Mouse (Mus musculus) macrophage (primary cell): Measurements from ENCODE around the gene Lrrc1. TPM values are rescaled to one million over a fixed set of nuclear protein-coding genes. Genes with fewer than 3 reads are reported as not detected.

Experiments
- H3K27ac ChIP-seq: fragments of 350-480 bp; formaldehyde crosslinking; 2 replicates; pipeline ENCODE4 v1.9.0; 2021
- H3K36me3 ChIP-seq: fragments of 350-480 bp; formaldehyde crosslinking; 2 replicates; pipeline ENCODE4 v1.9.0; 2021; ENCODE audit errors: inconsistent target
- H3K4me3 ChIP-seq: fragments of 350-480 bp; formaldehyde crosslinking; 2 replicates; pipeline ENCODE4 v1.9.0; 2021; ENCODE audit errors: inconsistent target
- H3K79me2 ChIP-seq: fragments of 350-480 bp; formaldehyde crosslinking; 2 replicates; pipeline ENCODE4 v1.9.0; 2021; ENCODE audit errors: inconsistent target
- WGBS: methylation state at CpG from one replicate; pipeline ENCODE4 v1.1.7; 2026; ENCODE audit warnings: inconsistent platforms; ENCODE audit not compliant: missing documents; 5-methylcytosine and 5-hydroxymethylcytosine counted together
- polyA plus RNA-seq: library from polyadenylated mRNA; stranded (reverse); fragments of 250-400 nt; gene quantifications from 3 replicates; pipeline ENCODE4 v1.2.4, GENCODE M21; 2018; ENCODE audit warnings: inconsistent platforms

The Lrrc1 gene
- polyA plus RNA-seq, 1 experiment from 2014 or later: 0.92 TPM

- H3K27ac ChIP-seq: no peak overlapping the region
- WGBS: 54% methylated on average over 13 of the region's 13 CpGs
- no peaks in the 10 kb centered on the region for H3K36me3 ChIP-seq
- H3K79me2 ChIP-seq: no peaks in the 10 kb centered on the region
- no peak overlapping the region for H3K4me3 ChIP-seq
These were observed 145.6 kb downstream of the Lrrc1 start for GRCm38 (mm10) chr9:77398856-77399631.

- H3K27ac ChIP-seq: no peak overlapping the region
- no peak overlapping the region for H3K4me3 ChIP-seq
- 98% methylated on average over 4 of the region's 4 CpGs for WGBS
- H3K36me3 ChIP-seq: no peaks in the 10 kb centered on the region
- H3K79me2 ChIP-seq: no peaks in the 10 kb centered on the region
These were observed 147.6 kb downstream of the Lrrc1 start for GRCm38 (mm10) chr9:77397027-77397426.

GRCm38 (mm10) chr9:77391248-77391647, 153.4 kb downstream of the Lrrc1 start:
- Histone ChIP-seq H3K4me3 (no peak overlapping the region), H3K79me2 (no peaks in the 10 kb centered on the region), H3K36me3 (no peaks in the 10 kb centered on the region), H3K27ac (no peak overlapping the region)
- 73% methylated on average over 10 of the region's 10 CpGs for WGBS

- Histone ChIP-seq H3K79me2 (no peaks in the 10 kb centered on the region), H3K4me3 (no peak overlapping the region), H3K27ac (no peak overlapping the region), H3K36me3 (no peaks in the 10 kb centered on the region)
- WGBS: 65% methylated on average over 8 of the region's 8 CpGs
These were observed 155.7 kb downstream of the Lrrc1 start for GRCm38 (mm10) chr9:77388956-77389355.

GRCm38 (mm10) chr9:77386751-77387150, 157.9 kb downstream of the Lrrc1 start:
- H3K36me3 ChIP-seq: no peaks in the 10 kb centered on the region
- no peaks in the 10 kb centered on the region for H3K79me2 ChIP-seq
- no peak overlapping the region for H3K4me3 ChIP-seq
- H3K27ac ChIP-seq: no peak overlapping the region
- 56% methylated on average over 1 of the region's 1 CpGs for WGBS

GRCm38 (mm10) chr9:77385611-77386010, 159.1 kb downstream of the Lrrc1 start:
- H3K79me2 ChIP-seq: no peaks in the 10 kb centered on the region
- no peak overlapping the region for H3K4me3 ChIP-seq
- 93% methylated on average over 12 of the region's 12 CpGs for WGBS
- H3K36me3 ChIP-seq: no peaks in the 10 kb centered on the region
- no peak overlapping the region for H3K27ac ChIP-seq

- 87% methylated on average over 9 of the region's 9 CpGs for WGBS
- H3K36me3 ChIP-seq: no peaks in the 10 kb centered on the region
These were observed 160.0 kb downstream of the Lrrc1 start for GRCm38 (mm10) chr9:77384651-77385050.

GRCm38 (mm10) chr9:77383951-77384350, 160.7 kb downstream of the Lrrc1 start:
- 90% methylated on average over 4 of the region's 4 CpGs for WGBS
- no peak overlapping the region for H3K27ac ChIP-seq
- no peaks in the 10 kb centered on the region for H3K36me3 ChIP-seq
- no peak overlapping the region for H3K4me3 ChIP-seq
- H3K79me2 ChIP-seq: no peaks in the 10 kb centered on the region

More at GRCm38 (mm10) chr9:77384651-77385050, 160.0 kb downstream of the Lrrc1 start:
- H3K4me3 ChIP-seq: no peak overlapping the region
- H3K79me2 ChIP-seq: no peaks in the 10 kb centered on the region
- no peak overlapping the region for H3K27ac ChIP-seq

- WGBS: 77% methylated on average over 3 of the region's 3 CpGs
- Histone ChIP-seq H3K4me3 (no peak overlapping the region), H3K79me2 (no peaks in the 10 kb centered on the region), H3K27ac (no peak overlapping the region), H3K36me3 (no peaks in the 10 kb centered on the region)
These were observed 162.2 kb downstream of the Lrrc1 start for GRCm38 (mm10) chr9:77382514-77382913.

GRCm38 (mm10) chr9:77381565-77381964, 163.1 kb downstream of the Lrrc1 start:
- H3K4me3 ChIP-seq: no peak overlapping the region
- H3K36me3 ChIP-seq: no peaks in the 10 kb centered on the region
- no peak overlapping the region for H3K27ac ChIP-seq
- WGBS: 30% methylated on average over 5 of the region's 5 CpGs
- H3K79me2 ChIP-seq: no peaks in the 10 kb centered on the region

Other genes with a start within 250 kb of the Lrrc1 start
- not detected in 3 replicates for gene Mlip, start 191.9 kb downstream of the Lrrc1 start, polyA plus RNA-seq
- not detected in 3 replicates for gene Klhl31, start 91.6 kb upstream of the Lrrc1 start, polyA plus RNA-seq
- 10.9 to 28.5 TPM (median 22.3 TPM) in 3 replicates for gene Gclc, start 209.7 kb upstream of the Lrrc1 start, polyA plus RNA-seq